Mouse (Mus musculus): ENCODE data around the gene Vtn.

DNA sequence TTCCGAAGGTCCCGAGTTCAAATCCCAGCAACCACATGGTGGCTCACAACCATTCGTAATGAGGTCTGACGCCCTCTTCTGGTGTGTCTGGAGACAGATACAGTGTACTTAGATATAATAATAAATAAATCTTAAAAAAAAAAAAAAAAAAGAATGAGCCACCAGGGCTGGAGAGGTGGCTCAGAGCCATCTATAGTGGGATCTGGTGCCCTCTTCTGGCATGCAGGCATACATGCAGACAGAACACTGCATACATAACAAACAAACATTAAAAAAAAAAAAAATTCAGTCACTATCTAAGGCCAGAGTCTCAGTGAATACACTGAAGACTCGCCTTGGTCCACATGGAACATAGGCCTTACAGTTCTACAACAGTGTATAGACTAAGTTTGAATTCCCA is 10.3 kb downstream of the Vtn start:
- TF ChIP-seq CTCF (IDR thresholded peaks at IDR 0.05; ENCODE audit: insufficient read depth, low read depth, low read length): no peak
- TF ChIP-seq POLR2A (IDR thresholded peaks at IDR 0.05; ENCODE audit: insufficient read depth, low read depth, low read length): no peak
